Mouse (Mus musculus) heart, postnatal 14 days (tissue): Measurements from ENCODE around the gene Ocm. TPM values are rescaled to one million over a fixed set of nuclear protein-coding genes. Genes with fewer than 3 reads are reported as not detected.

Experiments used
- DNase-seq, 2 experiments: peaks; one replicate each; pipeline ENCODE4 v3.0.0; 2021 to 2022
- intact Hi-C: fragments of 180-260 bp; cut with DNase I; formaldehyde crosslinking; loops from one replicate; pipeline ENCODE4 v1.15.1; 2025
- long read RNA-seq, 2 experiments: library from polyadenylated mRNA; stranded (forward); transcript quantifications; one replicate each; pipeline ENCODE4 v2.0.0; 2021
- total RNA-seq, 2 experiments: library from RNA; stranded (reverse); gene quantifications; 2 replicates each; pipeline ENCODE4 v1.2.3; 2021

Gene Ocm
- not detected for total RNA-seq
- long read RNA-seq, experiment 1 = 0 reads
- long read RNA-seq, experiment 2 = 0 reads

GRCm38 (mm10) chr5:144026620-144027263 is at the start of gene Ocm:
Gene Ocm (minus strand): TSS chr5:144026670.
- intact Hi-C loops = no loop called here

GRCm38 (mm10) chr5:144071249-144071648 is 44.8 kb upstream of the Ocm start:
- no peak for DNase-seq
- intact Hi-C loops = no loop called here

More at GRCm38 (mm10) chr5:144026620-144027263, at the start of gene Ocm:
- no peak for DNase-seq

- no peak for DNase-seq
- intact Hi-C loops = no loop called here
Observed at GRCm38 (mm10) chr5:144070064-144070463, 43.6 kb upstream of the Ocm start.

GRCm38 (mm10) chr5:144066036-144066435 is 39.6 kb upstream of the Ocm start:
- intact Hi-C loops = no loop called here
- no peak for DNase-seq

GRCm38 (mm10) chr5:144064093-144064492 is 37.6 kb upstream of the Ocm start:
- no peak for DNase-seq
- intact Hi-C loops = no loop called here

- no peak for DNase-seq
- intact Hi-C loops = no loop called here
Observed at GRCm38 (mm10) chr5:144054340-144054739, 27.9 kb upstream of the Ocm start.

GRCm38 (mm10) chr5:144053450-144053849 is 27.0 kb upstream of the Ocm start:
- no peak for DNase-seq
- intact Hi-C loops = no loop called here

GRCm38 (mm10) chr5:144051268-144051667 is 24.8 kb upstream of the Ocm start:
- intact Hi-C loops = no loop called here

GRCm38 (mm10) chr5:144049881-144050280 is 23.4 kb upstream of the Ocm start:
- intact Hi-C loops = no loop called here
- no peak for DNase-seq

More at GRCm38 (mm10) chr5:144051268-144051667, 24.8 kb upstream of the Ocm start:
- no peak for DNase-seq

GRCm38 (mm10) chr5:144047324-144047723 is 20.9 kb upstream of the Ocm start:
- DNase-seq = no peak
- intact Hi-C loops = no loop called here

- intact Hi-C loops = loop anchor here (5.0 kb wide), 2 partner anchors 54 to 169 kb away; no protein-coding TSS in a partner anchor
- no peak for DNase-seq
Observed at GRCm38 (mm10) chr5:144043166-144043565, 16.7 kb upstream of the Ocm start.

- DNase-seq = peak; percentile 76 to 82
- intact Hi-C loops = loop anchor here (1.0 to 5.0 kb wide), 3 partner anchors 56 to 171 kb away; no protein-coding TSS in a partner anchor
Observed at GRCm38 (mm10) chr5:144040720-144041364, 14.4 kb upstream of the Ocm start.

GRCm38 (mm10) chr5:144039886-144040285 is 13.4 kb upstream of the Ocm start:
- DNase-seq = no peak
- intact Hi-C loops = loop anchor here (1.0 to 5.0 kb wide), 3 partner anchors 57 to 172 kb away; no protein-coding TSS in a partner anchor

GRCm38 (mm10) chr5:144039156-144039675 is 12.7 kb upstream of the Ocm start:
- DNase-seq = no peak
- intact Hi-C loops = no loop called here

- no peak for DNase-seq
- intact Hi-C loops = no loop called here
Observed at GRCm38 (mm10) chr5:144036952-144037351, 10.5 kb upstream of the Ocm start.

GRCm38 (mm10) chr5:144034567-144034966 is 8.1 kb upstream of the Ocm start:
- intact Hi-C loops = loop anchor here (5.0 kb wide), 1 partner anchor 713 kb away; no protein-coding TSS in a partner anchor
- no peak for DNase-seq

- intact Hi-C loops = loop anchor here (5.0 kb wide), 1 partner anchor 715 kb away; no protein-coding TSS in a partner anchor
- no peak for DNase-seq
Observed at GRCm38 (mm10) chr5:144032491-144032890, 6.0 kb upstream of the Ocm start.

GRCm38 (mm10) chr5:144015845-144016244 is 10.6 kb downstream of the Ocm start:
- intact Hi-C loops = no loop called here
- DNase-seq = no peak

- DNase-seq = no peak
- intact Hi-C loops = no loop called here
Observed at GRCm38 (mm10) chr5:144015312-144015650, 11.2 kb downstream of the Ocm start.

GRCm38 (mm10) chr5:144014551-144015311 is 11.7 kb downstream of the Ocm start, which contains the start of gene Ccz1:
Gene Ccz1 (minus strand): TSS chr5:144014877.
- DNase-seq = peak; percentile 80 to 83
- intact Hi-C loops = no loop called here
